Comparison of ENCODE assay signal across 18 mouse cellular contexts in genomic region chr14:78110871-78111270, GRCm38 (mm10). TPM values are rescaled to one million over a fixed set of nuclear protein-coding genes. Genes with fewer than 3 reads are reported as not detected.
"Had no signal": no experiment of that assay in that cellular context is flagged by ENCODE, and none has a peak within 500 bp of the region (broad histone marks: within the 10 kb centered on the region; RNA-seq: fewer than 3 reads in every experiment).

No protein-coding gene starts in this region.

- ATAC-seq: liver, postnatal 0 days; midbrain, embryonic 16.5 days had no signal

- H3K27ac ChIP-seq: layer of hippocampus, adult 2 months; limb, embryonic 12.5 days; liver, embryonic 13.5 days; lung, embryonic 15.5 days; macrophage; midbrain, embryonic 12.5 days had no signal

- DNase-seq: kidney, adult 18-20 months; kidney, postnatal 10 days; kidney, postnatal 4 days; liver; liver, embryonic 13.5 days; liver, postnatal 0 days; lung, postnatal 14 days; right cerebral cortex, postnatal 14 days; thymus, postnatal 36 days had no signal

- H3K4me3 ChIP-seq: layer of hippocampus, adult 2 months; limb, embryonic 12.5 days; liver, embryonic 13.5 days; lung, embryonic 15.5 days; megakaryocyte, embryonic 14.5 days; midbrain, embryonic 12.5 days had no signal

RNA-seq across cellular contexts. Expression of gene Fam216b, which starts 22.1 kb away (rescaled TPM):
- polyA plus RNA-seq: kidney, embryonic 14.5 days; limb, embryonic 12.5 days; liver, embryonic 13.5 days; liver, postnatal 0 days; macrophage; midbrain, embryonic 12.5 days; small intestine, adult 2 months had no signal
